Mouse (Mus musculus): Measurements from ENCODE around the gene Grm4. TPM values are rescaled to one million over a fixed set of nuclear protein-coding genes. Genes with fewer than 3 reads are reported as not detected.

The Grm4 gene
- total and polyA plus RNA-seq, 3 experiments: not detected

DNA sequence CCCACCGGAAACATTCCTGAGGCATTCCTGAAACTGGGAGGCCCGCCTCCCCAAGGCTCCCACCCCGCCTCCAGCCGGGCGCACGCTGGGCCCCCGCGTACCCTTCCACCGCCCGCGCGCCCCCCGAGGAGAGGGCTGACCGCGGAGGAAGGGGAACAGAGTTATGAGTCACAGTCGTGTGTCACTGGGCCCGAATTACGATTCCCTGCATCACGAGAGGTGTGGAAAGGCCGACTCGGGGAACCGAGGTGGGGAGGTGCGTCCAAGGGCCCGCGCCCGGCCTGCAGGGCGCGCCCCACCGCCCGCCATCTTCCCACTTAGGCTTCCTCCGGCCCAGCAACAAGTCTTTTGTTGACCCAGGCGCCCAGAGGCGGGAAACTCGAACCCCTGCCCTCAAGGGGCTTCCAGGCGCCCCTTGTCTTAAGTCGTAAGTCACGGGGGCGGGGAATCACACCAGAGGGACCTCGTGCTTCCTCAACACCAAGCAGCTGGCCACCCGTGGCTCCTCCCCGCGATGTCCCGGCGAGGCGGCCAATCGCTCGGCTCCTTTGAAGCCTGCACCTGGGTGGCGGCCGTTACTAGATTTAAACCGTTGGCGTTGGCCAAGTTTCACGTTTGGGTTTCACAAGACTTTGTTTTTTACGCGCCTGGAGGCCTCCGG is 34.4 kb upstream of the Grm4 start:
- dilution Hi-C loops (cut with MboI; ENCODE audit: extremely low pct_ligation_motif_present, extremely low pct_unique_long_range_greater_than_20kb, low sequenced_read_pairs): no loop called here
- Histone ChIP-seq H3K4me2 (ENCODE audit: insufficient read depth, low read depth, poor library complexity, severe bottlenecking) (peak overlapping the region; percentile 76; the same call in 1 of the 2 replicates), H3K27me3 (replicated peaks) (peaks cover 18% of the 10 kb centered on the region), H3K36me3 (replicated peaks in 1 of 2; ENCODE audit: control insufficient read depth in 1 of 2, insufficient read depth in 1 of 2, low read length in 1 of 2) (peaks cover 0 to 6% of the 10 kb centered on the region in 2 experiments), H3K27ac (ENCODE audit: insufficient read depth, low read depth) (peak overlapping the region; percentile 94), H3K79me2 (replicated peaks; ENCODE audit: control insufficient read depth, extremely low read depth, insufficient read depth, poor library complexity, severe bottlenecking) (peaks cover 37% of the 10 kb centered on the region), H3K9ac (ENCODE audit: insufficient read depth, low read depth) (peak overlapping the region; percentile 48; the same call in 1 of the 2 replicates), H3K4me3 (replicated peaks in 1 of 3; ENCODE audit: low read depth in 2 of 3, low read length in 2 of 3, poor library complexity in 1 of 3) (peak overlapping the region in 1 of 3 experiments; percentile 78), H3K9me3 (replicated peaks; ENCODE audit: low read length) (peaks cover 8% of the 10 kb centered on the region), H3K4me1 (ENCODE audit: control insufficient read depth in 1 of 2, insufficient read depth in 2 of 2) (peaks cover 10 to 34% of the 10 kb centered on the region in 2 experiments)
- TF ChIP-seq TBP (conservative IDR thresholded peaks at IDR 0.05; ENCODE audit: low read depth, low read length) (no peak), POLR2AphosphoS2 (IDR thresholded peaks at IDR 0.05; ENCODE audit: low read depth, low read length) (no peak), JUN (IDR thresholded peaks at IDR 0.05; ENCODE audit: insufficient read depth, low read depth, low read length) (no peak), MAX (IDR thresholded peaks at IDR 0.05; ENCODE audit: low read length) (peak; percentile 84), SIN3A (IDR thresholded peaks at IDR 0.05; ENCODE audit: low read length) (no peak), ELF1 (IDR thresholded peaks at IDR 0.05; ENCODE audit: low read depth, low read length) (no peak), ZNF384 (IDR thresholded peaks at IDR 0.05; ENCODE audit: low read depth, low read length) (no peak), USF2 (conservative IDR thresholded peaks at IDR 0.05; ENCODE audit: low read depth, low read length) (no peak), PAX5 (IDR thresholded peaks at IDR 0.05; ENCODE audit: low read length) (no peak), NELFE (IDR thresholded peaks at IDR 0.05; ENCODE audit: low read depth, low read length) (no peak), TCF12 (IDR thresholded peaks at IDR 0.05; ENCODE audit: low read depth, low read length) (peak; percentile 42), ZMIZ1 (IDR thresholded peaks at IDR 0.05; ENCODE audit: low read depth, low read length) (no peak), MYC (IDR thresholded peaks at IDR 0.05; ENCODE audit: low read depth, low read length) (0 out of 2 replicates have a peak, but pooled peaks have one; percentile 58), POLR2A (IDR thresholded peaks at IDR 0.05; ENCODE audit: low read depth, low read length) (no peak), MAZ (IDR thresholded peaks at IDR 0.05; ENCODE audit: low read depth, low read length) (no peak), USF1 (IDR thresholded peaks at IDR 0.05; ENCODE audit: low read depth, low read length) (no peak), RAD21 (IDR thresholded peaks at IDR 0.05; ENCODE audit: low read depth, low read length) (no peak), ETS1 (conservative IDR thresholded peaks at IDR 0.05; ENCODE audit: low read depth, low read length) (peak; percentile 34; the same call in 1 of the 2 replicates), EP300 (IDR thresholded peaks at IDR 0.05; ENCODE audit: low read length) (peak; percentile 38; the same call in 1 of the 2 replicates), MXI1 (IDR thresholded peaks at IDR 0.05; ENCODE audit: low read depth, low read length) (peak; percentile 73; the same call in 1 of the 2 replicates), ZKSCAN1 (IDR thresholded peaks at IDR 0.05; ENCODE audit: borderline replicate concordance, low read depth, low read length) (no peak), RCOR1 (conservative IDR thresholded peaks at IDR 0.05; ENCODE audit: low read depth, low read length) (0 out of 2 replicates have a peak, but pooled peaks have one; percentile 20), MEF2A (IDR thresholded peaks at IDR 0.05; ENCODE audit: borderline replicate concordance, low read depth, low read length) (peak; percentile 56)
- in situ Hi-C loops (cut with MboI; ENCODE audit: low pct_ligation_motif_present, low pct_unique_long_range_greater_than_20kb, low sequenced_read_pairs): no loop called here
- DNase-seq (ENCODE audit: extremely low read depth): peak; percentile 80

Data from CH12.LX (cell line).